Mouse (Mus musculus): Measurements from ENCODE around the gene Exosc8. TPM values are rescaled to one million over a fixed set of nuclear protein-coding genes. Genes with fewer than 3 reads are reported as not detected.
"Not testable (repeated sequence)": the region's sequence is repeated elsewhere in the genome, so short reads cannot be mapped to it uniquely, and the experiment has no call there.

Gene Exosc8
- 70.1 and 75.6 TPM in 2 replicates for polyA plus RNA-seq (2015; fragmentation: Nextera tagmentation; extraction: Ambion mirVana)

DNA sequence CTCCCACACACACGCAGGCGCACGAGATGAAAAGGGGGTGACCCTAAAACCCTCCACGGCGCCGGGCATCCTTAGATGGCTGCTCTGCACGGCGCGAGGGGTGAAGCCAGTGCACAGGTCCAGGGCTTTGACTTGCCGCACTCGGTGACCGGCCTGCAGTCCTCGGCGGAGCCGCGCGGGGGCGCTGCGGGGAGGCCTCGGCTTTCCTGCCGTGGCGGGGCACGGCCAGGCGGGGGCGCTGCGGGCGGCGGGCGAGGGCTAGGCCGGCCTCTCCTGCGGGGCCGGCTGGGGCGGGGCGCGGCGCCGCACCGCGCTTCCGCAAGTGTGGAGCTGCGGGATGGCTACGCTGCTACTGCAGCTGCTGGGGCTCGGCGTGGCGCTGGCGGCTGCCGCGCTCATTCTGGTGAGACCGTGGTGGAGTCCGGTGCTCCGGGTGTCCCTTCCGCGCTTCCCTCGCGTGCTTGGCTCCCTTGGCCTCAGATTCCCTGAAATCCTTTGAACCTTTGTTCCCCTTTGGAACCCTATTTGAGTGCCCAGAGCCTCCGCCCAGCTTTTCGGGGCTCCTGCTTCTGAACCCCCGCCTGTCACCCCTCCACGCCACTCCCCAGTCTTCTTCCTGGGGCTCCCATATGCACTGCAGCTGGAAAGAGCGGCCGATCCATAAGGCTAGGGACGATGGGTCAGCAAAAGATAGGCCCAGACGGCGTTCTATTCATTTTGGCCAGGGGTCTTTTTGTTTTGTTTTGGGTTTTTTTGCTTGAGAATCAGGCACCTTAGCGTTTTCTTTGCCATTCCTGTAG is at the start of gene Exosc8, which contains the start of gene Alg5:
TSS of gene Exosc8 (minus strand) at position 147 of the 800 bp plus-strand sequence.
TSS of gene Alg5 (plus strand) at position 293 of the 800 bp plus-strand sequence.
- H3K9ac ChIP-seq: peak within 1 kb of the TSS; percentile 98
- under 1% methylated on average over 59 of the region's 65 CpGs for WGBS
- peak within 1 kb of the TSS; percentile 99 for H3K27ac ChIP-seq (replicated peaks)
- H3K36me3 ChIP-seq: peaks cover 25% of the 10 kb centered on the region
- H3K4me2 ChIP-seq: peak within 1 kb of the TSS; percentile 70
- H3K4me1 ChIP-seq (replicated peaks): peaks cover 23% of the 10 kb centered on the region
- no peaks in the 10 kb centered on the region for H3K27me3 ChIP-seq
- no peaks in the 10 kb centered on the region for H3K9me3 ChIP-seq
- peak; percentile 94 for ATAC-seq (ENCODE audit: low FRiP score, low read depth)
- H3K4me3 ChIP-seq: peak within 1 kb of the TSS; percentile 81

DNA sequence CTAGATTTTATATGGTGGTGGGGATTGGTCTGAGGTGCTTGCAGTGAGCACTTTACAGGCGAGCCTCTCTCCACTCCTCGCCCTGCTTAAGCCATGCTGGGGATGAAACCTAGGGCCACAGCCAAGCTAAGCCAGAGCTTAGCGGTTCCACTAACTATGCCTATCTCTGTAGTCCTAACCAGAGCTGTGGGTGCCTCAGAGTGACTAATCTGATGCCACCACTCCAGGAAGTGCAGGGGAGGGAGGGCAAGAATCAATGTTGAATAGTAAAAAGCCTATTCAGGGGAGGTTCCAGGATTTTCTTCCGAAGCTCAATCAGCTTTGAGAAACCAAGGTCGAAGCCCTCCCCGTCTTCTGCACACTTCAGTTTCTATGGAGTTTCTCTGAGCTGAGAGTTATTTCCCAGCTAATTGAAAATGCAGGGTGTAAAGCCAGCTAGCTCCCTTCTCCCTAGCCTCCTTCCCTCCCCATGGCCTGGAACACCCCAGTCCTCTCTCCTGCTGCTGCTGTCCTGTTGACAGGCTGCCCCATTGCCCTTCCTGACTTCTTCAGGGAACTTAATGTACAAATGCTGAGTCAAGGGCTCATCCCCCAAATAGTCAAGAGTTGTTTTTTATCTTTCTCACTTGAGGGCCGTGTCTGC is 40.9 kb upstream of the Exosc8 start:
- H3K4me2 ChIP-seq: no peak overlapping the region
- H3K36me3 ChIP-seq: no peaks in the 10 kb centered on the region
- no peak overlapping the region for H3K27ac ChIP-seq (replicated peaks)
- H3K27me3 ChIP-seq: no peaks in the 10 kb centered on the region
- no peak for ATAC-seq (ENCODE audit: low FRiP score, low read depth)
- no peak overlapping the region for H3K4me3 ChIP-seq
- 61% methylated on average over 7 of the region's 7 CpGs for WGBS
- H3K4me1 ChIP-seq (replicated peaks): no peaks in the 10 kb centered on the region
- no peak overlapping the region for H3K9ac ChIP-seq
- no peaks in the 10 kb centered on the region for H3K9me3 ChIP-seq

DNA sequence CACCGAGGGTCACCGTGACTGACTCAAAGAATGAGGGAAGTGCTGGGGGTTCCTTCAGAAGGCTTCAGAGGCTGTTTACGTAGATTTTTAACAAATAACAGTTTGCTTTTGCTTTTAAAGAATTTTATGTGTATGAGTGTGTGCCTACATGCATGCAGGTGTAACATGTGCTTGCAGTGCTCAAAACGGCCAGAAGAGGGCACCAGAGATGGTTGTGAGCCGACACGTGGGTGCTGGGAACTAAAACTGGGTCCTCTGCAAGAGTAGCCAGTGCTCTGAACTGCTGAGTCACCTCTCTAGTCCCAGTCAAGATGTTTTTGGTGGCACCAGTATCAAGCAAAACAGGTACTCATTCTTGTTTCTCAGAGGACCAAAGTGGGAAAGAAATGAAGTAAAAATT is 38.4 kb upstream of the Exosc8 start:
- no peaks in the 10 kb centered on the region for H3K36me3 ChIP-seq
- H3K4me1 ChIP-seq (replicated peaks): no peaks in the 10 kb centered on the region
- 87% methylated on average over 6 of the region's 6 CpGs for WGBS
- no peak overlapping the region for H3K9ac ChIP-seq
- no peaks in the 10 kb centered on the region for H3K27me3 ChIP-seq
- H3K4me2 ChIP-seq: no peak overlapping the region
- no peaks in the 10 kb centered on the region for H3K9me3 ChIP-seq
- H3K4me3 ChIP-seq: no peak overlapping the region
- H3K27ac ChIP-seq (replicated peaks): no peak overlapping the region
- ATAC-seq (ENCODE audit: low FRiP score, low read depth): no peak

DNA sequence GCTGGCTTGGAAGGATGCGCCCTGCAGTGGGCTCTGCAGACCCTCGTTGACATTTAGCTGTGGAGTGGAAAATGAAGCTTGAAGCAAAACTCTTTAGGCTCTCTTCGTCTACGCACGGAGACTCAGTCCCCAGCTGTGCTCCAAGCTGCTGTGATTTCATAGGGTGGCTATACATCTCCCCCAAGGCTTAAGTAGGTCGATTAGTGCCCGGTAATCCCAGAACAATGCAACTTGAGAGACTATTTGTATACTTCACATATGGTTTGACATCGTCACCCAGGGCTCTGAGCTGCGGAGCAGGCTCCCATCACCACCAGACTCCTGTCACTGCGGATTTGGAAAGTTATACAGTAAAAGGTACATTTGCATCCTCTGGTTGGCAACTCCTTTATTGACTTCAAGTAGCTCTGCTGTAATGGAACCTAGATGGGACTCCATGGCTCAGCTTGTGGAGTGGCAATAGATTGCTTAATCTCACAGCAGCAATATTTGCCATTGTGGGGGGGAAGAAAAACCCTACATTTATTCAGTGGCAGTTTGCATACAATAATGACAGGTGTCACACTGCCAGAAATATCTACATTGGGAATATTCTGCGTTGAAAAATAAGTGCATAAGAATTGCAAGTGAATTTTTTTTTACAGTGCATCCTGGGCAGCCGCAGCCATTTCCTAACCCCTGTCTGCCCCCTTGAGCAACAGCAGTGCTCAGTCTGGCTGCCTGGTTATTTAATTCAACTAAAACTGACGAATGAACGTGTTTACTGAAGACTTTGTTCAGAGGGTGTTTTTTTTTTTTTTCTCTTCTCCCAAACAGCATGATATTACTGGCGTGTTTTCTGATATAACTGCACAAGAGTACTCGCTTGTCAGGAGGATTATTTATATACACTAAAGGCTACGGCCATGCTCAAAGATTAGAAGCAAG is 34.4 kb upstream of the Exosc8 start:
- no peak for ATAC-seq (ENCODE audit: low FRiP score, low read depth)
- no peaks in the 10 kb centered on the region for H3K4me1 ChIP-seq (replicated peaks)
- no peak overlapping the region for H3K4me3 ChIP-seq
- H3K27me3 ChIP-seq: no peaks in the 10 kb centered on the region
- H3K36me3 ChIP-seq: no peaks in the 10 kb centered on the region
- no peak overlapping the region for H3K9ac ChIP-seq
- H3K27ac ChIP-seq (replicated peaks): no peak overlapping the region
- no peak overlapping the region for H3K4me2 ChIP-seq
- 66% methylated on average over 17 of the region's 17 CpGs for WGBS
- H3K9me3 ChIP-seq: no peaks in the 10 kb centered on the region

DNA sequence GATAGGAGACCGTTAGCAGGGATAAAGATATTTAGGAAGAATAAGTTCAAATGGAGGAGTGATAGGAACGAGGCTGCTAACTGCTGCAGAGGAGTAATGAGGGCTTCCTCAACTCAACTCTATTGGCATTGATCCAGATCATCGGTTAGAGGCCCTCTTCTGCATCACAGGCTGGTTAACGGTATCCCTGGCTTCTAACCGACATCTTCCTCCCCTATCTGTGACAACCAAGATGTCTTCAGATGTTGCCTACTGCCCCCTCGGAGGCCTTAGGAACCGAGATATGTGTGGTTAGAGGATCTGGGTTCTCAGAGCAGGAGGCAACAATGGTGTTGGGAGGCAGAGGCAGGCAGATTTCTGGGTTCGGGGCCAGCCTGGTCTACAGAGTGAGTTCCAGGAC is 33.4 kb upstream of the Exosc8 start:
- Histone ChIP-seq H3K4me2 (no peak overlapping the region), H3K4me1 (replicated peaks) (0 out of 2 replicates have a peak, but pooled peaks cover 2% of the 10 kb centered on the region), H3K4me3 (no peak overlapping the region), H3K27ac (replicated peaks) (no peak overlapping the region), H3K36me3 (no peaks in the 10 kb centered on the region), H3K9ac (no peak overlapping the region), H3K9me3 (no peaks in the 10 kb centered on the region), H3K27me3 (no peaks in the 10 kb centered on the region)
- 90% methylated on average over 8 of the region's 8 CpGs for WGBS
- ATAC-seq (ENCODE audit: low FRiP score, low read depth): no peak

DNA sequence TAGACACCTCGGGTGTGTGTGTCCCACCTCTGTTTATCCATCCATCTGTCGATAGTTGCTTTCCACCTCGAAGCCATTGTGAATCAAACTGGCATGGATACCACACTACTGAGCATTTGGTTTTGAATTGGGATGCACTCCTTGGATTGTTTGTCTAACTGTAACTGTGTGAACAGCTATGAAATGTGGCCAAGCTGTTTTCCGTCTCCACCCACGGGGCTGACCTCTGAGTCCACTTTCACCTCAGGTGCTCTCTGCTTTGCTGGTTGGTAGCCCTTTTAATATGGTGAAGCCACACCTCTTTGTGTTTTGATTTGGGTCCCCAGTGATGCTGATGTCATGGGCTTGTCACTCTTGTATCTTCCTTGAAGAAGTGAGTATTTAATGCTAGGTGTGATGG is 31.6 kb upstream of the Exosc8 start:
- Histone ChIP-seq H3K27me3 (no peaks in the 10 kb centered on the region), H3K9me3 (no peaks in the 10 kb centered on the region), H3K4me1 (replicated peaks) (0 out of 2 replicates have a peak, but pooled peaks cover 2% of the 10 kb centered on the region), H3K4me2 (no peak overlapping the region), H3K36me3 (no peaks in the 10 kb centered on the region), H3K27ac (replicated peaks) (no peak overlapping the region), H3K9ac (no peak overlapping the region), H3K4me3 (no peak overlapping the region)
- ATAC-seq (ENCODE audit: low FRiP score, low read depth): no peak
- 89% methylated on average over 5 of the region's 5 CpGs for WGBS

DNA sequence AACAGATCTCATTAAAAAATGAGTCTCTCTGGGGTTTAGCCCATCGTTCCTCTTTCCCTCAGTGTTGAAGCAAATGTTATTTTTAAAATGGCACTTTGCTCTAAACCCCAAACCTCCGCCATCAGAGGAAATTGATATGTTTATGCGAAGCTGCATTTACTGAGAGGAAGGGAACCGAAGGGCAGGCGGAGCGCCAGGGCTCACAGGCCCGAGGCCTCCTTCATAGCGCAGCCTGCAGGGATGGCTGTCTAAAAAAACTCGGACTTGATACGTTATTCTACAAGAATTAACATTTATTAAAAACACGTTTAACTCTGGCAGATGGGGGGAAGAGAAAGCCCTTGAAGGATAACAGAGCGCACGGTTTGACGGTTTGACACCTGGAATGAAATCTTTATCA is 30.8 kb upstream of the Exosc8 start:
- WGBS: 80% methylated on average over 14 of the region's 14 CpGs

DNA sequence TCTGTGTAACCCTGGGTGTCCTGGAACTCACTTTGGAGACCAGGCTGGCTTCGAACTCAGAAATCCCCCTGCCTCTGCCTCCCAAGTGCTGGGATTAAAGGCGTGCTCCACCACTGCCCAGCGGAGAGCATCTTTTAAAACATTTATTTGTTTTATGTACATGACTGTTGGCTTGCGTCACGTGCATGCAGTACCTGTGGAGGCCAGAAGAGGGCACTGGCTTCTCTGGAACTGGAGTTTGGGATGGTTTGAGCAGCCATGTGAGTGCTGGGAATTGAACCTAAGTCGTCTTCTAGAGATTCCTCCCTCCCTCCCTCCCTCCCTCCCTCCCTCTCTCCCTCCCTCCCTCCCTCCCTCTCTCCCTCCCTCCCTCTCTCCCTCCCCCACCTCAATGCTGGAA is 30.3 kb upstream of the Exosc8 start:
- H3K9ac ChIP-seq; H3K9me3 ChIP-seq; ATAC-seq (ENCODE audit: low FRiP score, low read depth); H3K27ac ChIP-seq (replicated peaks); H3K27me3 ChIP-seq; H3K4me1 ChIP-seq (replicated peaks); H3K4me3 ChIP-seq; H3K4me2 ChIP-seq; H3K36me3 ChIP-seq: not testable (repeated sequence)
- 89% methylated on average over 6 of the region's 6 CpGs for WGBS

More for the DNA sequence above, 30.8 kb upstream of the Exosc8 start:
- Histone ChIP-seq H3K9me3 (no peaks in the 10 kb centered on the region), H3K9ac (no peak overlapping the region), H3K36me3 (no peaks in the 10 kb centered on the region), H3K27me3 (no peaks in the 10 kb centered on the region), H3K4me1 (replicated peaks) (0 out of 2 replicates have a peak, but pooled peaks cover 2% of the 10 kb centered on the region), H3K27ac (replicated peaks) (no peak overlapping the region), H3K4me3 (no peak overlapping the region), H3K4me2 (no peak overlapping the region)
- no peak for ATAC-seq (ENCODE audit: low FRiP score, low read depth)

DNA sequence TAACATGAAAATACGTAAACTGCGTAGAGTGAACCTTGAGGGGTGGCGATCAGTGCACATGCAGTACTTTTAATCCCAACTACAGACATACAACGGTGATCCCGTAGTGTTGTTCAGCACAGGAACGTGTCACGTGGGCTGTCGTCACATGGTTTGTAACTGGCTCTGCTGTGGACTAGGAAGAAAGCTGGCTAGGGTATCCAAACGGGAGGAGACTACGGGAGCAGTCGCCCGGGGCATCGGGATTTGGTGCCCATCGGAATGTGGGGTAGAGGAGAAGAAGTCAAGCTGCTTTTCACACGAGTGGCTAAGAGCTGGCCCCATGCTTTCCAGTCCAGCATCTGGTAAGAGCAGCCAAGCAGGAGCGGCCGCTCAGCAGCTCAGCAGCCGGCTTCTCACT is 29.2 kb upstream of the Exosc8 start:
- 57% methylated on average over 18 of the region's 18 CpGs for WGBS
- Histone ChIP-seq H3K27me3 (no peaks in the 10 kb centered on the region), H3K4me2 (peak overlapping the region; percentile 46), H3K9ac (no peak overlapping the region), H3K4me3 (peak overlapping the region; percentile 24), H3K4me1 (replicated peaks) (0 out of 2 replicates have a peak, but pooled peaks cover 2% of the 10 kb centered on the region), H3K9me3 (no peaks in the 10 kb centered on the region), H3K27ac (replicated peaks) (no peak overlapping the region), H3K36me3 (no peaks in the 10 kb centered on the region)
- ATAC-seq (ENCODE audit: low FRiP score, low read depth): peak; percentile 86

DNA sequence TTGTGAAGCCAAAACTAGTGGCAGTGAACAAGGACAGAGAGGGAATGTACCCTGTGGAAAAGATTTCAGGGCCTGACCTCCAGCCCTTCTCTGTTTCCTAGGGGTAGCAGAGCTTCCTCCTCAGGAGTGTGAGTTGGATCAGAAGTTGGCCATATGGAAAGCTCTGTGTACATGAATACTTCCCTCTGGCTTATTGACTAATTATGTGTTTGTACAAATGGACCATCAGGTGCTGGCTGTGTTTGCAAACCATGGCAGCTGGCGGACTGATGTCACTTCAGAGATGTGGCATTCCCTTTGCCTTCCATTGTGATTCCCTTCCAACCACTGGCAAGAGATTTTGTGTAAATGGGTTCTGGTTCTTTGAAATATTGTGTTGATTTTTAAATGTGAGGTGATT is 26.1 kb upstream of the Exosc8 start:
- Histone ChIP-seq H3K4me3 (no peak overlapping the region), H3K27me3 (no peaks in the 10 kb centered on the region), H3K4me1 (replicated peaks) (peaks cover 5% of the 10 kb centered on the region), H3K27ac (replicated peaks) (no peak overlapping the region), H3K9me3 (no peaks in the 10 kb centered on the region), H3K4me2 (no peak overlapping the region), H3K36me3 (no peaks in the 10 kb centered on the region), H3K9ac (no peak overlapping the region)
- ATAC-seq (ENCODE audit: low FRiP score, low read depth): no peak
- WGBS: 67% methylated on average over 1 of the region's 1 CpGs

DNA sequence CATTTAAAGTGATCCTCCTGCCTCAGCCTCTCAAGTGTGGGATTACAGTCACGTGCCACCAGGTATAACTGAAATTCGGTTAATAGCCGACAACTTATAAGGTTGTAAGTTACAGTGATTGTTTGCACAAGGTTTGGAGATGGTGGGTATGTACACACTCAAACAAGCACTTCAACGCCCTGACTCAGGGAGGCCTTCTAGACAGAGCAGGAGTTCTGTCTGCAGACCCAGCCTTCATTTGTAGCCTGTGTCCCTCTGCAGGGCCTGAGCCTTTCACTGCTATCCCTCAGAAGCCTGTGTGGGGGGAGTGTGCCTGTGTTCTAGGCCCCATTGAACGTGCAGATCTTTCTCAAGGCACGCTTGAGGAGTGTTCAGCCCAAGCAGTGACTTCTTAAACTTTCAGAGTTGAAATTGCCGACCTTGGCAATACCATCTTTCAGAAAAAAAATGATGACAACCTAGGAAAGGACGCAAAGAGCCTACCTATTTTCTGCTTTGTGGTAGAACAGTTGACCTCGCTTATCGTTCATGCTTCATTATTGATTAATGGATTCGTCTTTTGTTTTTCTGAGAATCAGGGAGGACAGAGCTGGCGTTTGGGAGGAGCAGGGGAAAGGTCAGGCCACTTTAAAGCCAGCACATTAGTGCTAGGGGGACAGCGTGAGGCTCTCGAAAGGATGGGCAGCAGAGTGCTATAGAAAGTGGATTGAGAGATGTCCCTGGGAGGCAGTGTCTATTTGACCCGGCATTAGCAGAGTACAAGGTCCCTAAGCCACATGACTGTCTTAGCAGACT is 25.3 kb upstream of the Exosc8 start:
- H3K27me3 ChIP-seq: no peaks in the 10 kb centered on the region
- no peak overlapping the region for H3K4me2 ChIP-seq
- no peak for ATAC-seq (ENCODE audit: low FRiP score, low read depth)
- no peak overlapping the region for H3K4me3 ChIP-seq
- H3K9me3 ChIP-seq: no peaks in the 10 kb centered on the region
- H3K4me1 ChIP-seq (replicated peaks): peaks cover 12% of the 10 kb centered on the region
- 38% methylated on average over 15 of the region's 15 CpGs for WGBS
- H3K36me3 ChIP-seq: no peaks in the 10 kb centered on the region
- no peak overlapping the region for H3K9ac ChIP-seq
- no peak overlapping the region for H3K27ac ChIP-seq (replicated peaks)

Data from hindbrain, embryonic 15.5 days (tissue).